Mouse (Mus musculus): ENCODE measurements around the gene Mfsd2b. TPM values are rescaled to one million over a fixed set of nuclear protein-coding genes. Genes with fewer than 3 reads are reported as not detected.

The Mfsd2b gene
- polyA plus RNA-seq, 1 experiment from 2014 or later = 63.3 TPM

DNA sequence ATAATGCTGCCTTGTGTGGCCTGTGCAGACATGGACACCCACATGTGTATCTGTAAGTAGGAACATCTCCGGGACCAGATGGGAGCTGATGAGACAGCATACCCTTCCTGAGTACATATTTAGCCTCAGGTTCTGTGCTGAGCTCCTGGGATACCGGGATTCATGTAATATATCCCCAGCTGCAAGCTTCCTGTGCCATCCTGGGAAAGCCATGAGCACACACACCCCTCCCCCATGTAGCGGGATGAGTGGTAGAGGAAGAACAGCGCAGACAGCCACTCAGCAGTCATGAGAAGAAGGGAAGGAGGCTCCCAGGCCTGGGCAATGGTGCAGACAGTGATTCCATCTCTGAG is 9.8 kb downstream of the Mfsd2b start:
- WGBS (ENCODE audit: insufficient replicate concordance) = 83% methylated on average over 4 of the region's 4 CpGs
- Histone ChIP-seq H3K9ac (ENCODE audit: low read depth, low read length) (no peak overlapping the region), H3K36me3 (ENCODE audit: control insufficient read depth, insufficient read depth) (peaks cover 67% of the 10 kb centered on the region), H3K27me3 (ENCODE audit: control insufficient read depth, insufficient read depth, low read depth, low read length) (no peaks in the 10 kb centered on the region), H3K9me3 (replicated peaks; ENCODE audit: control insufficient read depth, low read length) (no peaks in the 10 kb centered on the region), H3K27ac (ENCODE audit: low read length) (no peak overlapping the region), H3K4me3 (ENCODE audit: low read depth, low read length) (no peak overlapping the region), H3K4me2 (ENCODE audit: low read depth, low read length) (no peak overlapping the region), H3K4me1 (ENCODE audit: control insufficient read depth, low read depth, low read length) (no peaks in the 10 kb centered on the region; the same call in 1 of the 2 replicates)
- no peak for ATAC-seq (ENCODE audit: low read depth)

- no peaks in the 10 kb centered on the region for H3K9me3 ChIP-seq (replicated peaks; ENCODE audit: control insufficient read depth, low read length)
- H3K4me1 ChIP-seq (ENCODE audit: control insufficient read depth, low read depth, low read length) = no peaks in the 10 kb centered on the region; the same call in 1 of the 2 replicates
- H3K27ac ChIP-seq (ENCODE audit: low read length) = no peak overlapping the region
- no peak overlapping the region for H3K9ac ChIP-seq (ENCODE audit: low read depth, low read length)
- 81% methylated on average over 4 of the region's 4 CpGs for WGBS (ENCODE audit: insufficient replicate concordance)
- H3K27me3 ChIP-seq (ENCODE audit: control insufficient read depth, insufficient read depth, low read depth, low read length) = no peaks in the 10 kb centered on the region
- no peak for ATAC-seq (ENCODE audit: low read depth)
- H3K4me2 ChIP-seq (ENCODE audit: low read depth, low read length) = no peak overlapping the region
- peaks cover 62% of the 10 kb centered on the region for H3K36me3 ChIP-seq (ENCODE audit: control insufficient read depth, insufficient read depth)
- no peak overlapping the region for H3K4me3 ChIP-seq (ENCODE audit: low read depth, low read length)
Observed at GRCm38 (mm10) chr12:4863654-4864337, 10.4 kb downstream of the Mfsd2b start.

DNA sequence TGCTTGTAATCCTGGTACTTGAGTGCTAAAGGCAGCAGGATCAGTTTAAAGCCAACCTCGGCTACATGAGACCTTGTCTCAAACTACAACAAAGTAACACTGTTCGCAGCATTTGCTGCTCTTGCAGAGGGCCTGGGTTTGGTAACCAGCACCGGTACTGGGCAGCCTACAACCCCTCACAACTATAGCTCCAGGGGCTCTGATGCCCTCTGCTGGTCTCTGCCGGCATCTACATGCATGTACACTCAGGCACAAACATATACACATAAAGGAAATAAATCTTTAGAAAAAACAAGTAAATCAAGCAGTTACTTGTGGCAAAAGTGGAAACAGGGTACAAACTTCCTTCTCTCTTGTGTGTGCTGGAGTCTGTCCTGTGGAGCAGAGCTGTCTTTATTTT is 11.5 kb downstream of the Mfsd2b start:
- Histone ChIP-seq H3K4me1 (ENCODE audit: control insufficient read depth, low read depth, low read length) (no peaks in the 10 kb centered on the region; the same call in 1 of the 2 replicates), H3K9ac (ENCODE audit: low read depth, low read length) (no peak overlapping the region), H3K27me3 (ENCODE audit: control insufficient read depth, insufficient read depth, low read depth, low read length) (no peaks in the 10 kb centered on the region), H3K36me3 (ENCODE audit: control insufficient read depth, insufficient read depth) (peaks cover 55% of the 10 kb centered on the region), H3K27ac (ENCODE audit: low read length) (no peak overlapping the region), H3K4me3 (ENCODE audit: low read depth, low read length) (no peak overlapping the region), H3K9me3 (replicated peaks; ENCODE audit: control insufficient read depth, low read length) (no peaks in the 10 kb centered on the region), H3K4me2 (ENCODE audit: low read depth, low read length) (no peak overlapping the region)
- WGBS (ENCODE audit: insufficient replicate concordance) = 88% methylated on average over 4 of the region's 4 CpGs
- no peak for ATAC-seq (ENCODE audit: low read depth)

GRCm38 (mm10) chr12:4859241-4859914 is 14.8 kb downstream of the Mfsd2b start:
- H3K27ac ChIP-seq (ENCODE audit: low read length) = no peak overlapping the region
- no peak overlapping the region for H3K9ac ChIP-seq (ENCODE audit: low read depth, low read length)
- ATAC-seq (ENCODE audit: low read depth) = no peak
- 31% methylated on average over 11 of the region's 11 CpGs for WGBS (ENCODE audit: insufficient replicate concordance)
- no peaks in the 10 kb centered on the region for H3K4me1 ChIP-seq (ENCODE audit: control insufficient read depth, low read depth, low read length)
- peaks cover 37% of the 10 kb centered on the region for H3K36me3 ChIP-seq (ENCODE audit: control insufficient read depth, insufficient read depth)
- no peaks in the 10 kb centered on the region for H3K27me3 ChIP-seq (ENCODE audit: control insufficient read depth, insufficient read depth, low read depth, low read length)
- no peak overlapping the region for H3K4me3 ChIP-seq (ENCODE audit: low read depth, low read length)
- no peaks in the 10 kb centered on the region for H3K9me3 ChIP-seq (replicated peaks; ENCODE audit: control insufficient read depth, low read length)
- H3K4me2 ChIP-seq (ENCODE audit: low read depth, low read length) = no peak overlapping the region

DNA sequence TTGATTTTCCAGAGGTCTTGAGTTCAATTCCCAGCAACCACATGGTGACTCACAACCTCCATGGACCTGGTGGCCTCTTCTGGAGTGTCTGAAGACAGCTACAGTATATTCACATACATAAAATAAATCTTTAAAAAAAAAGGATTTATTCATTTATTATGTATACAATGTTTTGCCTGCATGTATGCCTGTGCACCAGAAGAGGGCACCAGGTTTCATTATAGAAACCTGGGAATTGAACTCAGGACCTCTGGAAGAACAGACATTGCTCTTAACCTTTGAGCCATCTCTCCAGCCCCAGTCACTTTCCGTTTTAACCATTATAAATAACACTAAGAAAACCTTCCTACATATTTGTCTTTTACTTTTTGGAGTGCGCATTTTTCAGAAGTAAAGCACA is 17.3 kb downstream of the Mfsd2b start:
- ATAC-seq (ENCODE audit: low read depth) = no peak
- Histone ChIP-seq H3K4me3 (ENCODE audit: low read depth, low read length) (no peak overlapping the region), H3K27me3 (ENCODE audit: control insufficient read depth, insufficient read depth, low read depth, low read length) (no peaks in the 10 kb centered on the region), H3K9me3 (replicated peaks; ENCODE audit: control insufficient read depth, low read length) (no peaks in the 10 kb centered on the region), H3K4me2 (ENCODE audit: low read depth, low read length) (no peak overlapping the region), H3K4me1 (ENCODE audit: control insufficient read depth, low read depth, low read length) (no peaks in the 10 kb centered on the region), H3K27ac (ENCODE audit: low read length) (no peak overlapping the region), H3K9ac (ENCODE audit: low read depth, low read length) (no peak overlapping the region), H3K36me3 (ENCODE audit: control insufficient read depth, insufficient read depth) (peaks cover 13% of the 10 kb centered on the region)
- WGBS (ENCODE audit: insufficient replicate concordance) = 77% methylated on average over 2 of the region's 2 CpGs

GRCm38 (mm10) chr12:4856160-4856559 is 18.0 kb downstream of the Mfsd2b start:
- Histone ChIP-seq H3K27me3 (ENCODE audit: control insufficient read depth, insufficient read depth, low read depth, low read length) (no peaks in the 10 kb centered on the region), H3K4me3 (ENCODE audit: low read depth, low read length) (no peak overlapping the region), H3K27ac (ENCODE audit: low read length) (no peak overlapping the region), H3K4me2 (ENCODE audit: low read depth, low read length) (no peak overlapping the region), H3K9ac (ENCODE audit: low read depth, low read length) (no peak overlapping the region), H3K9me3 (replicated peaks; ENCODE audit: control insufficient read depth, low read length) (no peaks in the 10 kb centered on the region), H3K4me1 (ENCODE audit: control insufficient read depth, low read depth, low read length) (no peaks in the 10 kb centered on the region), H3K36me3 (ENCODE audit: control insufficient read depth, insufficient read depth) (peaks cover 6% of the 10 kb centered on the region)
- ATAC-seq (ENCODE audit: low read depth) = no peak
- 85% methylated on average over 5 of the region's 5 CpGs for WGBS (ENCODE audit: insufficient replicate concordance)

DNA sequence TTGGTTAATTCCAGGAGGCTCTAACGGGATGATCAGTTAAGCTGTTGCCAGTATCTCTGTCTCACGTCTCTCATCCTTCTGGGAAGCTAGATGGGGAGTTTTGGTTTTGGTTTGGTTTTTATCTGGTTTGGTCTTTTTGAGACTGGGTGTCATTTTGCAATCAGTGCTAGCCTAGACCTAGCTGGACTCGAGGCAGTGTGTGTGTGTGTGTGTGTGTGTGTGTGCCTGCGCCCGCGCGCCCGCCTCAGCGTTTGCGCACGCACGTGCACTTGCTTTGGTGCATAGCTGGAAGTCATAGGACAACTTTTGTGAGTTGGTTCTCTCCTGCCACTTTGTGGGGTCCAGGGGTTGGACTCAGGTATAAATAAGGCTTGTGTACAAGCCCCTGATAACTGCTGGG is 30.4 kb downstream of the Mfsd2b start:
- Histone ChIP-seq H3K27me3 (ENCODE audit: control insufficient read depth, insufficient read depth, low read depth, low read length) (peaks cover 17% of the 10 kb centered on the region), H3K4me2 (ENCODE audit: low read depth, low read length) (peak overlapping the region; percentile 78), H3K27ac (ENCODE audit: low read length) (peak overlapping the region; percentile 22), H3K36me3 (ENCODE audit: control insufficient read depth, insufficient read depth) (no peaks in the 10 kb centered on the region), H3K9me3 (replicated peaks; ENCODE audit: control insufficient read depth, low read length) (no peaks in the 10 kb centered on the region), H3K4me3 (ENCODE audit: low read depth, low read length) (peak overlapping the region; percentile 72), H3K4me1 (ENCODE audit: control insufficient read depth, low read depth, low read length) (peaks cover 21% of the 10 kb centered on the region), H3K9ac (ENCODE audit: low read depth, low read length) (peak overlapping the region; percentile 73)
- under 1% methylated on average over 12 of the region's 12 CpGs for WGBS (ENCODE audit: insufficient replicate concordance)
- peak; percentile 61 for ATAC-seq (ENCODE audit: low read depth)

GRCm38 (mm10) chr12:4842890-4843597 is 31.1 kb downstream of the Mfsd2b start, which contains the start of gene Wdcp:
Gene Wdcp, plus strand, starts transcription at chr12:4843303.
- peak within 1 kb of the TSS; percentile 72 for H3K4me3 ChIP-seq (ENCODE audit: low read depth, low read length)
- WGBS (ENCODE audit: insufficient replicate concordance) = under 1% methylated on average over 30 of the region's 30 CpGs
- H3K9me3 ChIP-seq (replicated peaks; ENCODE audit: control insufficient read depth, low read length) = no peaks in the 10 kb centered on the region
- peak within 1 kb of the TSS; percentile 78 for H3K4me2 ChIP-seq (ENCODE audit: low read depth, low read length)
- H3K36me3 ChIP-seq (ENCODE audit: control insufficient read depth, insufficient read depth) = no peaks in the 10 kb centered on the region
- peaks cover 21% of the 10 kb centered on the region for H3K4me1 ChIP-seq (ENCODE audit: control insufficient read depth, low read depth, low read length)
- peaks cover 17% of the 10 kb centered on the region for H3K27me3 ChIP-seq (ENCODE audit: control insufficient read depth, insufficient read depth, low read depth, low read length)
- peak within 1 kb of the TSS; percentile 22 for H3K27ac ChIP-seq (ENCODE audit: low read length)
- ATAC-seq (ENCODE audit: low read depth) = peak; percentile 93
- peak within 1 kb of the TSS; percentile 73 for H3K9ac ChIP-seq (ENCODE audit: low read depth, low read length)

- 77% methylated on average over 8 of the region's 8 CpGs for WGBS (ENCODE audit: insufficient replicate concordance)
- peaks cover 21% of the 10 kb centered on the region for H3K4me1 ChIP-seq (ENCODE audit: control insufficient read depth, low read depth, low read length)
- H3K27ac ChIP-seq (ENCODE audit: low read length) = no peak overlapping the region
- H3K36me3 ChIP-seq (ENCODE audit: control insufficient read depth, insufficient read depth) = no peaks in the 10 kb centered on the region
- no peak for ATAC-seq (ENCODE audit: low read depth)
- no peak overlapping the region for H3K4me3 ChIP-seq (ENCODE audit: low read depth, low read length)
- no peak overlapping the region for H3K4me2 ChIP-seq (ENCODE audit: low read depth, low read length)
- H3K9me3 ChIP-seq (replicated peaks; ENCODE audit: control insufficient read depth, low read length) = no peaks in the 10 kb centered on the region
- no peak overlapping the region for H3K9ac ChIP-seq (ENCODE audit: low read depth, low read length)
- peaks cover 17% of the 10 kb centered on the region for H3K27me3 ChIP-seq (ENCODE audit: control insufficient read depth, insufficient read depth, low read depth, low read length)
Observed at GRCm38 (mm10) chr12:4842456-4842855, 31.7 kb downstream of the Mfsd2b start.
